Mouse (Mus musculus): Measurements from ENCODE around the gene Vmn1r67. TPM values are rescaled to one million over a fixed set of nuclear protein-coding genes. Genes with fewer than 3 reads are reported as not detected.
A peak's percentile ranks its signal among the peaks of the same experiment; 100 is the strongest.

The Vmn1r67 gene
- polyA plus RNA-seq (2012; ENCODE audit: insufficient read depth, insufficient read length, low replicate concordance, missing spikeins), result not detected in 2 replicates

- TF ChIP-seq CTCF (IDR thresholded peaks at IDR 0.05; ENCODE audit: insufficient read depth, low read depth, low read length), result no peak
- no peak for TF ChIP-seq POLR2A (IDR thresholded peaks at IDR 0.05; ENCODE audit: insufficient read depth, low read depth, low read length)
- Histone ChIP-seq H3K4me3 (ENCODE audit: insufficient read depth, low read depth, low read length) (no peak within 1 kb of the TSS), H3K4me1 (ENCODE audit: control insufficient read depth, insufficient read depth, low read length) (no peaks in the 10 kb centered on the region), H3K27ac (ENCODE audit: insufficient read depth, low read depth, low read length) (no peak within 1 kb of the TSS)
These were observed at the start of gene Vmn1r67 for GRCm38 (mm10) chr7:10443031-10443430. Gene Vmn1r67 (plus strand): TSS chr7:10443331.

- Histone ChIP-seq H3K27ac (ENCODE audit: insufficient read depth, low read depth, low read length) (no peak overlapping the region), H3K4me3 (ENCODE audit: insufficient read depth, low read depth, low read length) (no peak overlapping the region), H3K4me1 (ENCODE audit: control insufficient read depth, insufficient read depth, low read length) (no peaks in the 10 kb centered on the region)
- TF ChIP-seq POLR2A (IDR thresholded peaks at IDR 0.05; ENCODE audit: insufficient read depth, low read depth, low read length), result no peak
- TF ChIP-seq CTCF (IDR thresholded peaks at IDR 0.05; ENCODE audit: insufficient read depth, low read depth, low read length), result no peak
- WGBS, result 47% methylated on average over 3 of the region's 3 CpGs
These were observed 15.0 kb downstream of the Vmn1r67 start for GRCm38 (mm10) chr7:10458166-10458565.

DNA sequence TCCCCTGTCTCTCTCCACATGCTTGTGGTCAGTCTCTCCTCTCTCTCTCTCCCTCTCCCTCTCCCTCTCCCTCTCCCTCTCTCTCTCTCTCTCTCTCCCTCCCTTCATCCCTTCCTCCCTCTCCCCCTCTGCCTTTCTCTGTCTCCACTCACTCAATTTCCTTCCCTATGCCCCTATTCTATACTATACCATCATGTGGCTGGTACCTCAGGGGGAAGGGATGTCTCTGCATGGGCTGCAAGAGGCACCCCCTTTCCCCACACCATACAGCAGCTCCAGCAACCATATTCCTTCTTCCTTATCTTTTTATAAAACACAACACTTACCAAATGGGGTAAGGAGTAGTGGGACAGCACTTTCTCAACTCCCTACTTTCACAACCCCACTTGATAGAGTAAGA is 36.7 kb downstream of the Vmn1r67 start:
- Histone ChIP-seq H3K4me3 (ENCODE audit: insufficient read depth, low read depth, low read length) (no peak overlapping the region), H3K27ac (ENCODE audit: insufficient read depth, low read depth, low read length) (no peak overlapping the region), H3K4me1 (ENCODE audit: control insufficient read depth, insufficient read depth, low read length) (no peaks in the 10 kb centered on the region)
- TF ChIP-seq POLR2A (IDR thresholded peaks at IDR 0.05; ENCODE audit: insufficient read depth, low read depth, low read length) (no peak), CTCF (IDR thresholded peaks at IDR 0.05; ENCODE audit: insufficient read depth, low read depth, low read length) (no peak)

- TF ChIP-seq POLR2A (IDR thresholded peaks at IDR 0.05; ENCODE audit: insufficient read depth, low read depth, low read length), result no peak
- TF ChIP-seq CTCF (IDR thresholded peaks at IDR 0.05; ENCODE audit: insufficient read depth, low read depth, low read length), result no peak
- Histone ChIP-seq H3K27ac (ENCODE audit: insufficient read depth, low read depth, low read length) (no peak overlapping the region), H3K4me1 (ENCODE audit: control insufficient read depth, insufficient read depth, low read length) (no peaks in the 10 kb centered on the region), H3K4me3 (ENCODE audit: insufficient read depth, low read depth, low read length) (peak overlapping the region; percentile 38; the same call in 1 of the 2 replicates)
- 73% methylated on average over 18 of the region's 18 CpGs for WGBS
These were observed 37.6 kb downstream of the Vmn1r67 start for GRCm38 (mm10) chr7:10480588-10481233.

- Histone ChIP-seq H3K4me1 (ENCODE audit: control insufficient read depth, insufficient read depth, low read length) (0 out of 2 replicates have a peak, but pooled peaks cover 3% of the 10 kb centered on the region), H3K27ac (ENCODE audit: insufficient read depth, low read depth, low read length) (peak within 1 kb of the TSS; percentile 79), H3K4me3 (ENCODE audit: insufficient read depth, low read depth, low read length) (peak within 1 kb of the TSS; percentile 98)
- under 1% methylated on average over 33 of the region's 33 CpGs for WGBS
- peak; percentile 40; the same call in 1 of the 2 replicates for TF ChIP-seq POLR2A (IDR thresholded peaks at IDR 0.05; ENCODE audit: insufficient read depth, low read depth, low read length)
- no peak for TF ChIP-seq CTCF (IDR thresholded peaks at IDR 0.05; ENCODE audit: insufficient read depth, low read depth, low read length)
These were observed 51.8 kb downstream of the Vmn1r67 start, which contains the start of gene Zik1 for GRCm38 (mm10) chr7:10494786-10495521. Gene Zik1 (minus strand): TSS chr7:10495394.

- peak overlapping the region; percentile 98 for H3K4me3 ChIP-seq (ENCODE audit: insufficient read depth, low read depth, low read length)
- no peak overlapping the region for H3K27ac ChIP-seq (ENCODE audit: insufficient read depth, low read depth, low read length)
- WGBS, result 37% methylated on average over 6 of the region's 6 CpGs
- 0 out of 2 replicates have a peak, but pooled peaks cover 3% of the 10 kb centered on the region for H3K4me1 ChIP-seq (ENCODE audit: control insufficient read depth, insufficient read depth, low read length)
- TF ChIP-seq POLR2A (IDR thresholded peaks at IDR 0.05; ENCODE audit: insufficient read depth, low read depth, low read length) (no peak), CTCF (IDR thresholded peaks at IDR 0.05; ENCODE audit: insufficient read depth, low read depth, low read length) (no peak)
These were observed 52.4 kb downstream of the Vmn1r67 start for GRCm38 (mm10) chr7:10495578-10495977.

Other genes starting within 250 kb of the Vmn1r67 start
- not detected in 2 replicates for gene Vmn1r66, start 165.3 kb upstream of the Vmn1r67 start, polyA plus RNA-seq (2012; ENCODE audit: insufficient read depth, insufficient read length, low replicate concordance, missing spikeins)
- gene Zik1, start 52.1 kb downstream of the Vmn1r67 start, polyA plus RNA-seq (2012; ENCODE audit: insufficient read depth, insufficient read length, low replicate concordance, missing spikeins), result not detected in 2 replicates
- not detected in 2 replicates for gene Vmn1r68, start 115.2 kb downstream of the Vmn1r67 start, polyA plus RNA-seq (2012; ENCODE audit: insufficient read depth, insufficient read length, low replicate concordance, missing spikeins)
- not detected in 2 replicates for gene Vmn1r69, start 170.3 kb downstream of the Vmn1r67 start, polyA plus RNA-seq (2012; ENCODE audit: insufficient read depth, insufficient read length, low replicate concordance, missing spikeins)
- gene Vmn1r70, start 188.2 kb downstream of the Vmn1r67 start, polyA plus RNA-seq (2012; ENCODE audit: insufficient read depth, insufficient read length, low replicate concordance, missing spikeins), result not detected in 2 replicates
- gene Nlrp4b, start 244.5 kb downstream of the Vmn1r67 start, polyA plus RNA-seq (2012; ENCODE audit: insufficient read depth, insufficient read length, low replicate concordance, missing spikeins), result not detected in 2 replicates

Measured in olfactory bulb, adult 2 months (tissue).